Mouse (Mus musculus) heart, postnatal 14 days (tissue): ENCODE data around the gene Hprt. TPM values are rescaled to one million over a fixed set of nuclear protein-coding genes. Genes with fewer than 3 reads are reported as not detected.
"Not testable (repeated sequence)": the region's sequence is repeated elsewhere in the genome, so short reads cannot be mapped to it uniquely, and the experiment has no call there.

ENCODE experiments used
- DNase-seq, 2 experiments: peaks; one replicate each; pipeline ENCODE4 v3.0.0; 2021 to 2022
- intact Hi-C: fragments of 180-260 bp; cut with DNase I; formaldehyde crosslinking; loops from one replicate; pipeline ENCODE4 v1.15.1; 2025
- long read RNA-seq, 2 experiments: library from polyadenylated mRNA; stranded (forward); transcript quantifications; one replicate each; pipeline ENCODE4 v2.0.0; 2021
- total RNA-seq, 2 experiments: library from RNA; stranded (reverse); gene quantifications; 2 replicates each; pipeline ENCODE4 v1.2.3; 2021

Gene Hprt
- total RNA-seq: 10 to 100 TPM; 56.9 to 74.6 TPM
- long read RNA-seq, experiment 1, partial matches to known transcripts: 0 of 4 reads
- long read RNA-seq, experiment 1, other reads (novel, unspliced or antisense): 0 of 4 reads
- long read RNA-seq, experiment 2, partial matches to known transcripts: 0 of 2 reads
- long read RNA-seq, experiment 2, other reads (novel, unspliced or antisense): 1 of 2 reads

GRCm38 (mm10) chrX:52987905-52988783 is at the start of gene Hprt:
Hprt (plus strand) TSS chrX:52988137.
- peak; percentile 89 to 90 for DNase-seq
- intact Hi-C loops: no loop called here

- intact Hi-C loops: no loop called here
- no peak for DNase-seq
These were observed 42.4 kb upstream of the Hprt start for GRCm38 (mm10) chrX:52945509-52945908.

GRCm38 (mm10) chrX:52949713-52950112 is 38.2 kb upstream of the Hprt start:
- intact Hi-C loops: no loop called here
- peak; percentile 7 to 14 for DNase-seq

- intact Hi-C loops: no loop called here
- no peak for DNase-seq
These were observed 31.0 kb upstream of the Hprt start for GRCm38 (mm10) chrX:52956942-52957341.

- intact Hi-C loops: no loop called here
These were observed 26.3 kb upstream of the Hprt start for GRCm38 (mm10) chrX:52961559-52962110.

GRCm38 (mm10) chrX:52965149-52965548 is 22.8 kb upstream of the Hprt start:
- no peak for DNase-seq

More at GRCm38 (mm10) chrX:52961559-52962110, 26.3 kb upstream of the Hprt start:
- DNase-seq: no peak

GRCm38 (mm10) chrX:52971211-52972006 is 16.5 kb upstream of the Hprt start:
- intact Hi-C loops: no loop called here
- peak; percentile 52 to 67 for DNase-seq

More at GRCm38 (mm10) chrX:52965149-52965548, 22.8 kb upstream of the Hprt start:
- intact Hi-C loops: no loop called here

GRCm38 (mm10) chrX:52972129-52972528 is 15.8 kb upstream of the Hprt start:
- no peak for DNase-seq
- intact Hi-C loops: no loop called here

- intact Hi-C loops: no loop called here
- no peak for DNase-seq
These were observed 15.3 kb upstream of the Hprt start for GRCm38 (mm10) chrX:52972680-52973079.

- DNase-seq: no peak
- intact Hi-C loops: no loop called here
These were observed 9.4 kb upstream of the Hprt start for GRCm38 (mm10) chrX:52978576-52978975.

- intact Hi-C loops: no loop called here
- no peak for DNase-seq
These were observed 6.6 kb upstream of the Hprt start for GRCm38 (mm10) chrX:52981378-52981777.

- intact Hi-C loops, DNase-seq: not testable (repeated sequence)
These were observed 6.8 kb downstream of the Hprt start for GRCm38 (mm10) chrX:52994726-52995125.

GRCm38 (mm10) chrX:53004887-53005286 is 16.9 kb downstream of the Hprt start:
- not testable (repeated sequence) for DNase-seq
- intact Hi-C loops: loop anchor here (5.0 kb wide), 1 partner anchor 252 kb away; no protein-coding TSS in a partner anchor

- DNase-seq: peak in 1 of 2 experiments; percentile 32
- intact Hi-C loops: loop anchor here (5.0 kb wide), 1 partner anchor 251 kb away; no protein-coding TSS in a partner anchor
These were observed 18.1 kb downstream of the Hprt start for GRCm38 (mm10) chrX:53006062-53006461.

- DNase-seq: peak in 1 of 2 experiments; percentile 5
- intact Hi-C loops: loop anchor here (10.0 kb wide), 1 partner anchor 319 kb away; no protein-coding TSS in a partner anchor
These were observed 27.6 kb downstream of the Hprt start for GRCm38 (mm10) chrX:53015549-53015948.

GRCm38 (mm10) chrX:53023021-53023420 is 35.1 kb downstream of the Hprt start:
- no peak for DNase-seq
- intact Hi-C loops: loop anchor here (5.0 kb wide), 1 partner anchor 34 kb away; no protein-coding TSS in a partner anchor

- peak; percentile 2 to 13 for DNase-seq
- intact Hi-C loops: loop anchor here (1.0 to 5.0 kb wide), 2 partner anchors 33 to 209 kb away; no protein-coding TSS in a partner anchor
These were observed 36.3 kb downstream of the Hprt start for GRCm38 (mm10) chrX:53024268-53024667.

- intact Hi-C loops: loop anchor here (5.0 kb wide), 1 partner anchor 227 kb away; no protein-coding TSS in a partner anchor
- DNase-seq: peak in 1 of 2 experiments; percentile 11
These were observed 37.7 kb downstream of the Hprt start for GRCm38 (mm10) chrX:53025471-53026223.

- intact Hi-C loops: loop anchor here (5.0 kb wide), 1 partner anchor 223 kb away; no protein-coding TSS in a partner anchor
- no peak for DNase-seq
These were observed 41.6 kb downstream of the Hprt start for GRCm38 (mm10) chrX:53029559-53029958.
